ENCODE assay signal across 8 mouse cellular contexts in the genomic region with DNA sequence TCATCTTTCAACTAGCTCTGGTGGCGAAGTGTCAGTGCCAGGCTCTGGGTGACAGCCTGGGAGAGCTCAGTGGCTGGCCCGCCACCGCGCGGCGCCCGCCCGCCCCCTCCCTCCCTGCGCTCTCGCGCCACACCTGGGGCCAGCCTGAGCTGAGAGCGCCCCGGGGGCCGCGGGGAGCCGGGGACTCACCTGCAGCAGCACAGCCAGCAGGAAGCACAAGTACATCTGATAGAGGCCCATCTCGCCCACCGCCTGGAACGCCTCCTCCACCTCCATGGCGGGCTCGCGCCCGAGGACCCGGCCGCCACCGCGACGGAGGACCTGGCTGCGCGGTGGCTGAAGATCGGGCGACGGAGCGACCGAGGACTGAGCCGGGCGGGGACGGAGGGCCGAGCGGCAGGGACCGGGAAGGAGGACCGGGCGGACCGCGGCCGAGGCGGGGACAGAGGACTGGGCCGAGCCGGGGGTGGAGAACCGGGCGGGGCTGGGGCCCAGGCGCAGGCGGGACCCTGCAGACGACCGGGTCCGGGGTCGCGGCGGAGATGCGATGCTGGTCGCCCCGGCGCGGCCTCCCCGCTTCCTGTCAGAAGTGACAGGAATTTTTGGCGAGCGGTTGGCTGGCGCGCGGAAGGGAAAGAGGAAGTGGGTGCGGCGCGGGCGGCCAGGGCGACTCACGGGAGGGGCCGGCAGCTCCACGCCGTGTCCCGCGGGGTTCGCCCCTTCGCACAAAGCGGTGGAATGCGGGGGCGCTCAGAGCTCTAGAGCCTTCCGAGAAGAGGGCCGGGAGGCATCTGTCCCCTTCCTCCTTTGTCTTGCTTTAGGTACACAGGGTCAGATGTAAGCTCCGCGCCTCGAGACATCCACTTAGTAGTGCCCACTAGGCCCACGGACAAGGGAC. TPM values are rescaled to one million over a fixed set of nuclear protein-coding genes. Genes with fewer than 3 reads are reported as not detected.
DNase-seq lines count a peak whose midpoint lies in the region; ATAC-seq lines count a peak whose summit lies in the region.

A gene (minus strand): TSS at position 611 of the 898 bp plus-strand sequence.

- H3K4me3 ChIP-seq in limb, embryonic 11.5 days (ENCODE audit: low read depth, low read length): peak within 1 kb of the TSS; percentile 80
- H3K4me3 ChIP-seq in midbrain, embryonic 12.5 days: peak within 1 kb of the TSS; percentile 73

- no peaks in the 10 kb centered on the region for H3K9me3 ChIP-seq in limb, embryonic 11.5 days (ENCODE audit: control insufficient read depth, low read length)
- H3K9me3 ChIP-seq in midbrain, embryonic 12.5 days: no peaks in the 10 kb centered on the region

- peak within 1 kb of the TSS; percentile 83 for H3K9ac ChIP-seq in limb, embryonic 11.5 days (ENCODE audit: low read length)
- H3K9ac ChIP-seq in midbrain, embryonic 12.5 days (replicated peaks): peak within 1 kb of the TSS; percentile 81

- peak within 1 kb of the TSS; percentile 63; the same call in 1 of the 2 replicates for H3K27ac ChIP-seq in limb, embryonic 11.5 days (replicated peaks; ENCODE audit: low read depth, low read length)
- H3K27ac ChIP-seq in midbrain, embryonic 12.5 days (replicated peaks): peak within 1 kb of the TSS; percentile 92

- ATAC-seq in inflammation-experienced regulatory T-cells, adult 6 months: peak; percentile 64
- ATAC-seq in limb, embryonic 11.5 days (ENCODE audit: insufficient number of reproducible peaks, low FRiP score, low TSS enrichment, low read depth): peak; percentile 79
- peak; percentile 83 for ATAC-seq in midbrain, embryonic 12.5 days (ENCODE audit: low FRiP score, low read depth)

- WGBS in limb, embryonic 11.5 days: under 1% methylated on average over 81 of the region's 92 CpGs
- WGBS in midbrain, embryonic 12.5 days: under 1% methylated on average over 83 of the region's 92 CpGs

- no peaks in the 10 kb centered on the region for H3K36me3 ChIP-seq in limb, embryonic 11.5 days (ENCODE audit: control insufficient read depth, insufficient read depth, low read length)
- no peaks in the 10 kb centered on the region for H3K36me3 ChIP-seq in midbrain, embryonic 12.5 days

- peaks cover 8% of the 10 kb centered on the region; the same call in 1 of the 2 replicates for H3K4me1 ChIP-seq in limb, embryonic 11.5 days (ENCODE audit: control insufficient read depth, insufficient read depth, low read length)
- peaks cover 23% of the 10 kb centered on the region for H3K4me1 ChIP-seq in midbrain, embryonic 12.5 days

- no peaks in the 10 kb centered on the region for H3K27me3 ChIP-seq in limb, embryonic 11.5 days (ENCODE audit: control insufficient read depth, insufficient read depth, low read length)
- H3K27me3 ChIP-seq in midbrain, embryonic 12.5 days: peaks cover 8% of the 10 kb centered on the region; the same call in 1 of the 2 replicates

- intact Hi-C loops in gastrocnemius, postnatal 14 days (cut with DNase I; ENCODE audit: low total_unique reads): no loop called here

- peak within 1 kb of the TSS; percentile 82 for H3K4me2 ChIP-seq in limb, embryonic 11.5 days (ENCODE audit: low read depth, severe bottlenecking)
- H3K4me2 ChIP-seq in midbrain, embryonic 12.5 days (replicated peaks): peak within 1 kb of the TSS; percentile 77

- peak; percentile 60 for DNase-seq in ZHBTc4 (ENCODE audit: low read depth, low spot score)
- peak; percentile 27 to 62 for DNase-seq in cerebellum, postnatal 4 days (ENCODE audit: low spot score in 2 of 2)
- peak; percentile 76 for DNase-seq in gastrocnemius, postnatal 14 days
- DNase-seq in limb, embryonic 11.5 days (ENCODE audit: low spot score): peak; percentile 77
- peak; percentile 24 for DNase-seq in skeletal muscle tissue, adult 2 months (ENCODE audit: low read depth, low spot score)
- no peak for DNase-seq in c-Kit-positive CD71-positive TER-119-positive erythroid progenitor cells, embryonic 14.5 days (ENCODE audit: low spot score)

RNA-seq across cellular contexts. Expression of the gene that starts here (rescaled TPM):
- 1 to 10 TPM; 1.3 to 1.8 TPM for total RNA-seq in gastrocnemius, postnatal 14 days (2021)
- polyA plus RNA-seq in inflammation-experienced regulatory T-cells, adult 6 months (2017; shearing (Covaris generic)): 10 to 100 TPM; 10.2 to 18.0 (median 11.1) TPM
- polyA plus RNA-seq in limb, embryonic 11.5 days (2014; fragmentation: Nextera tagmentation; extraction: Ambion mirVana): 3.2 and 3.3 TPM in 2 replicates
- 8.2 and 9.0 TPM in 2 replicates for polyA plus RNA-seq in midbrain, embryonic 12.5 days (2016; fragmentation: Nextera tagmentation; extraction: Ambion mirVana)
